Mouse (Mus musculus) ES-E14 (cell line): ENCODE measurements at regions not wholly inside any gene's neighbourhood (a gene's known extent, or its start where the extent isn't known, plus 50 kb on each side); places are given as distances from the start of the nearest gene placed in this dataset.

Source experiments
- DNase-seq: peaks from one replicate; pipeline ENCODE4 v3.0.0-alpha.2; 2013; ENCODE audit warnings: low read depth, low spot score
- H3K27ac ChIP-seq: 2 replicates; pipeline ENCODE4 v1.5.1; 2012; ENCODE audit warnings: low read depth, mild to moderate bottlenecking, low read length, moderate library complexity, mixed read lengths; ENCODE audit not compliant: poor library complexity, insufficient read depth, severe bottlenecking
- H3K36me3 ChIP-seq: 2 replicates; pipeline ENCODE4 v1.6.1; 2012; ENCODE audit warnings: mild to moderate bottlenecking, low read length, moderate library complexity, mixed read lengths; ENCODE audit not compliant: control insufficient read depth, poor library complexity, insufficient read depth, severe bottlenecking
- H3K4me1 ChIP-seq, 2 experiments: fragments of 150-350 bp in 1 of 2; sonication (generic) in 1 of 2; 2 replicates each; pipeline ENCODE4 v1.6.1; 2012; ENCODE audit warnings: low read length in 2 of 2, mild to moderate bottlenecking in 1 of 2, mixed read lengths in 1 of 2; ENCODE audit not compliant: control insufficient read depth in 2 of 2, insufficient read depth in 2 of 2, poor library complexity in 1 of 2
- H3K4me3 ChIP-seq, 2 experiments: fragments of 150-350 bp in 1 of 2; sonication (generic) in 1 of 2; 2 replicates each; pipeline ENCODE4 v1.5.1; 2012; ENCODE audit warnings: low read length in 2 of 2, low read depth in 1 of 2, mild to moderate bottlenecking in 1 of 2, mixed read lengths in 1 of 2; ENCODE audit not compliant: insufficient read depth in 1 of 2, poor library complexity in 1 of 2, severe bottlenecking in 1 of 2
- H3K9ac ChIP-seq: 2 replicates; pipeline ENCODE4 v1.6.1; 2012; ENCODE audit warnings: low read depth, mild to moderate bottlenecking, low read length, mixed read lengths; ENCODE audit not compliant: poor library complexity, insufficient read depth, severe bottlenecking
- H3K9me3 ChIP-seq: fragments of 150-350 bp; sonication (generic); 2 replicates; pipeline ENCODE4 v1.6.1; 2012; ENCODE audit warnings: low read depth, mild to moderate bottlenecking, low read length; ENCODE audit not compliant: control insufficient read depth, insufficient read depth
- CHD2 ChIP-seq: IDR thresholded peaks from 2 replicates; pipeline ENCODE4 v1.6.1; 2014; ENCODE audit warnings: mild to moderate bottlenecking, low read depth, low read length, inconsistent platforms
- HCFC1 ChIP-seq: IDR thresholded peaks from 2 replicates; pipeline ENCODE4 v1.6.1; 2012; ENCODE audit warnings: low read length, inconsistent platforms, borderline replicate concordance; ENCODE audit not compliant: insufficient read depth
- MAFK ChIP-seq: IDR thresholded peaks from 2 replicates; pipeline ENCODE4 v1.6.1; 2014; ENCODE audit warnings: mild to moderate bottlenecking, low read depth, low read length, inconsistent platforms; ENCODE audit not compliant: insufficient read depth
- ZC3H11A ChIP-seq: IDR thresholded peaks from 2 replicates; pipeline ENCODE4 v1.6.1; 2012; ENCODE audit warnings: low read depth, mild to moderate bottlenecking, inconsistent platforms, low read length, borderline replicate concordance
- ZNF384 ChIP-seq: IDR thresholded peaks from 2 replicates; pipeline ENCODE4 v1.6.1; 2012; ENCODE audit warnings: low read depth, low read length, inconsistent platforms
- in situ Hi-C, 2 experiments: fragments of 600-800 bp; cut with MboI; formaldehyde crosslinking; loops; one replicate each; pipeline ENCODE4 v1.15.1; 2025; ENCODE audit warnings: low sequenced_read_pairs in 2 of 2, inconsistent platforms in 1 of 2; ENCODE audit not compliant: unreplicated experiment in 2 of 2

- no peaks in the 10 kb centered on the region for H3K36me3 ChIP-seq
- no peak overlapping the region for H3K27ac ChIP-seq
- no peaks in the 10 kb centered on the region for H3K9me3 ChIP-seq
- TF ChIP-seq MAFK (no peak), ZC3H11A (no peak), CHD2 (no peak), ZNF384 (no peak), HCFC1 (no peak)
- no peak for DNase-seq
- H3K4me3 ChIP-seq, result no peak overlapping the region
- H3K9ac ChIP-seq, result no peak overlapping the region
- H3K4me1 ChIP-seq, result no peaks in the 10 kb centered on the region
- in situ Hi-C loops, result no loop called here
These were observed 73.4 kb upstream of the Shb start for GRCm38 (mm10) chr4:45605681-45606080.

GRCm38 (mm10) chr4:45604271-45604800, 72.1 kb upstream of the Shb start:
- Histone ChIP-seq H3K9ac (no peak overlapping the region), H3K9me3 (no peaks in the 10 kb centered on the region), H3K36me3 (no peaks in the 10 kb centered on the region), H3K27ac (no peak overlapping the region), H3K4me1 (no peaks in the 10 kb centered on the region), H3K4me3 (no peak overlapping the region)
- no peak for TF ChIP-seq MAFK
- TF ChIP-seq CHD2, result no peak
- TF ChIP-seq ZC3H11A, result no peak
- no peak for TF ChIP-seq HCFC1
- no peak for TF ChIP-seq ZNF384
- no peak for DNase-seq
- in situ Hi-C loops, result no loop called here

GRCm38 (mm10) chr4:45600520-45600919, 68.2 kb upstream of the Shb start:
- in situ Hi-C loops, result no loop called here

GRCm38 (mm10) chr4:45593435-45593991, 61.2 kb upstream of the Shb start:
- H3K4me3 ChIP-seq, result no peak overlapping the region
- no peaks in the 10 kb centered on the region for H3K36me3 ChIP-seq
- DNase-seq, result no peak
- peaks cover 2 to 17% of the 10 kb centered on the region in 2 experiments; a peak in 2 of 4 replicates for H3K4me1 ChIP-seq
- in situ Hi-C loops, result no loop called here
- no peak overlapping the region for H3K9ac ChIP-seq
- no peak for TF ChIP-seq ZNF384
- TF ChIP-seq HCFC1, result no peak
- TF ChIP-seq CHD2, result no peak
- TF ChIP-seq MAFK, result no peak
- no peak for TF ChIP-seq ZC3H11A
- no peaks in the 10 kb centered on the region for H3K9me3 ChIP-seq
- no peak overlapping the region; the same call in 1 of the 2 replicates for H3K27ac ChIP-seq

More at GRCm38 (mm10) chr4:45600520-45600919, 68.2 kb upstream of the Shb start:
- H3K27ac ChIP-seq, result no peak overlapping the region
- no peak overlapping the region for H3K9ac ChIP-seq
- no peak overlapping the region for H3K4me3 ChIP-seq
- no peaks in the 10 kb centered on the region for H3K36me3 ChIP-seq
- DNase-seq, result no peak
- no peak for TF ChIP-seq HCFC1
- TF ChIP-seq CHD2, result no peak
- no peaks in the 10 kb centered on the region for H3K4me1 ChIP-seq
- H3K9me3 ChIP-seq, result no peaks in the 10 kb centered on the region
